In genomic region chr5:36168963-36169650, GRCm38 (mm10) we compare ENCODE assay signal across 9 mouse cellular contexts. TPM values are rescaled to one million over a fixed set of nuclear protein-coding genes. Genes with fewer than 3 reads are reported as not detected.
DNase-seq lines count a peak whose midpoint lies in the region; ATAC-seq and TF ChIP-seq lines count a peak whose summit lies in the region.
"Had no signal": no experiment of that assay in that cellular context is flagged by ENCODE, and none has a peak within 500 bp of the region (broad histone marks: within the 10 kb centered on the region; RNA-seq: fewer than 3 reads in every experiment).

No protein-coding gene starts in this region.

- peak overlapping the region; percentile 68 for H3K27ac ChIP-seq in layer of hippocampus, adult 2 months
- H3K27ac ChIP-seq: liver, embryonic 15.5 days had no signal

- DNase-seq in cerebellum, postnatal 10 days = peak; percentile 55 to 64
- peak; percentile 18 to 23 for DNase-seq in right cerebral cortex, adult 2 months (ENCODE audit: low spot score in 2 of 2)
- no peak for DNase-seq in right cerebral cortex, postnatal 36 days (ENCODE audit: low spot score in 2 of 2)
- peak; percentile 23 to 30 for DNase-seq in layer of hippocampus, adult 2 months (ENCODE audit: low spot score in 2 of 2)
- peak; percentile 64 for DNase-seq in skeletal muscle tissue, adult 2 months (ENCODE audit: low read depth, low spot score)
- DNase-seq in spleen, adult 12 weeks (ENCODE audit: low spot score) = no peak
- DNase-seq in urinary bladder, postnatal 36 days (ENCODE audit: low spot score in 2 of 2) = no peak

- TF ChIP-seq CTCF in layer of hippocampus, adult 2 months (conservative IDR thresholded peaks at IDR 0.05) = 0 out of 2 replicates have a peak, but pooled peaks have one; percentile 12

- no peak overlapping the region for H3K4me3 ChIP-seq in layer of hippocampus, adult 2 months
- H3K4me3 ChIP-seq: liver, embryonic 15.5 days had no signal

- no peak for ATAC-seq in cerebellum, adult (ENCODE audit: insufficient number of reproducible peaks, low FRiP score, low TSS enrichment)

RNA-seq across cellular contexts. Expression of gene Psapl1, which starts 34.7 kb away (rescaled TPM):
- not detected for total RNA-seq in layer of hippocampus, adult 2 months (2021)

Comparison
In these comparisons a context has a peak if more than half of its experiments do, and no peak if none do; other contexts are left out.
1. DNase-seq: peak in cerebellum, postnatal 10 days (2 of 2), right cerebral cortex, adult 2 months (2 of 2), layer of hippocampus, adult 2 months (2 of 2) and skeletal muscle tissue, adult 2 months (single experiment); none in right cerebral cortex, postnatal 36 days (0 of 2), spleen, adult 12 weeks (single experiment) and urinary bladder, postnatal 36 days (0 of 2).